Mouse (Mus musculus): ENCODE results near the gene 2210408I21Rik. TPM values are rescaled to one million over a fixed set of nuclear protein-coding genes. Genes with fewer than 3 reads are reported as not detected.

The 2210408I21Rik gene
- polyA plus RNA-seq, 1 experiment = 0.06 TPM

DNA sequence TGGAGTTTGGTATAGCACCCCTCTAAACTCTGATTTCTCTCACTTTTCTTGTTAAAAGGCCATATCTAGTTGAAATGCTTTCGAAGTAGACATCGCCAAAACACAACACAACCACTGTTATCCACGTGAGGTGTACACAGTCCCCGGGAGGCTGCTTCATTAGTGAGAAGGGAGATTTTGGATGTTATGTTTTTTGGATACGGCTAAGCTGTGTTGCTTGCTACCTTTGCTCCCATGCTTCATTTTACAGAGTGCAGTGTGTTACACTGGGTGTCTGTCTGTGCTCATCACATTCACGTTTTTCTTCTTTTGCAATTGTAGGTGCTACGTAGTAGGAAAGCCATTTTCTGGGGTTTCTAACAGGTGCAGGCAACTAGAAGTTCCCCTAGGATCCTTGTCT, 262.3 kb downstream of the 2210408I21Rik start:
- TF ChIP-seq GATA1 (IDR thresholded peaks at IDR 0.05; ENCODE audit: low read length) = no peak

DNA sequence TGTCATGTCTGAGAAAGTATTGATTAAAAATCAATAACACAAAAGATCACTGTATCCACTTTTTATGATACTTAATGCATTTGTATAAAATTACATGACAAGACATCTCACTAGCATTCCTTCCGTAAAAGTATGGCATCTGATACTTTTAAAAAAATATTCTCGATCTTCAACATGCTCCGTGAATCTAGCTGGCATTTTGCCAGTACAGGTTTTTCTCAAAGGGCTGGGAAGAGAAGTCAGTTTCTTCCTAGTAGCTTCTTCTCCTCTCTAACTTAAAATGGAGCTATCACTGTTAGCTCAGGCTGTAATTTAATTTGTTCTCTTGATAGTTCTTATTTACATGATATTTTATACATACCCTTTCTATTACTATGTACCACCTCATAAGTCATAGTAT, 263.1 kb downstream of the 2210408I21Rik start:
- no peak for TF ChIP-seq GATA1 (IDR thresholded peaks at IDR 0.05; ENCODE audit: low read length)

GRCm38 (mm10) chr13:77400762-77401161, 265.4 kb downstream of the 2210408I21Rik start:
- no peak for TF ChIP-seq GATA1 (IDR thresholded peaks at IDR 0.05; ENCODE audit: low read length)

DNA sequence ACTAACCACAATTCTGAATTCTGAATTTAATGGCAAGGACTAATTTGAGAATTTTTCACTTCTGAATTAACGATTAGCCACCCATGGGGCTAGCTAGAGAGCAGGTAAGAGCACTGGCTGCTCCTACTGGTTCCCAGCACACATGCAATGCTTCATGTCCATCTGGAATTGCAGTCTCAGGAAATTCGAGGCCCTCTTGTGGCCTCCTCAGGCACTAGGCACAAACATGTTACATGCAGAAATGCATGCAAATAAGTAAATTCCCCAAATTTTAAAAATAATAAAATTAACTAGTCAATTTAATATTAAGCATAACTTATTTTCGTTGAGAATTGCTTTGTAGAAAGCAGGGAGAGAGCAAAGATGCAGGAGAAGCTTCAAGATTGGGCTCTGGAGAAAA, 273.2 kb downstream of the 2210408I21Rik start:
- no peak for TF ChIP-seq GATA1 (IDR thresholded peaks at IDR 0.05; ENCODE audit: low read length)

- no peak for TF ChIP-seq GATA1 (IDR thresholded peaks at IDR 0.05; ENCODE audit: low read length)
These were observed 274.5 kb downstream of the 2210408I21Rik start for GRCm38 (mm10) chr13:77409804-77410203.

DNA sequence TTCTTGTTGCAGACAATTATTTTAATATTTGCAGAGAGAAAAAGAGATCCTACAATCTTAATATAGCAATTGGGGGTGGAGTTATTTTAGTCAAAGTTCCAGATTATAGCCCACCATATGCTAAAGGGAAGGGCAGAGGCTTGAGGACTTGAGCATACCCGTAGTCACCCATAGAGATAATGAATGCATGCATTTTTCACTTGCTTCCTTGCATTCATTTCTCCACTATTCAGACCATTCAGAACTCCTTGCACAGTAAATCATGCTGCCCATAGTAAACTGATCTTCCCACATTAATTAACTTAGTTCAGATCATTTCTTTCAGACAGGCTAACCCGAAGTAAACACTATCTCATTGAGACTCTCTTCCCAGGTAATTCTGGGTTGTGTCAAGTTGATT, 277.5 kb downstream of the 2210408I21Rik start:
- no peak for TF ChIP-seq GATA1 (IDR thresholded peaks at IDR 0.05; ENCODE audit: low read length)

GRCm38 (mm10) chr13:77450007-77450567, 314.7 kb downstream of the 2210408I21Rik start:
- no peak for TF ChIP-seq GATA1 (IDR thresholded peaks at IDR 0.05; ENCODE audit: low read length)

DNA sequence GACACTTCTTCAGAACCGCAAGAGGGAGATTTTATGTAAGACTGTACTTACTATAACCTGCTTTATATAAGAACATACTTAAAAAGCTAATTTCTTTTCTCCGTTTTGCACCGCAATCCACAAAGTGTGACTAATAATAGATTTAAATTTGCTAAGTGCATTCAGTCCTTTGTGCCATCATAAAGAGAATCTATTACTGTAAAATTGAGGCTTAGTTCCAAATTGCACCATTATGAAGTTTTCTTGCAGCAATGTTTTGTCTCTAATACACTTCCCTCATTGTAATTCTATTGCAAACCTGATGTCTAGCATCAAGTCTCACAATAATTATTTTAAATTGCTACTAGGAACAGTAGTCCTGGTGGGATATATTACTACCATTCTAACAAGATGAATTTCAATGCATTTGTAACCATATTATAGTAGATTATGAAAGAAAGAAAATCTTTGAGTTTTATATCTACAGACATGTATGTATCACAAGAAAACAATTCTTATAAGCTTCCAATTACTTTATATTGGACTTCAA, 334.8 kb downstream of the 2210408I21Rik start:
- no peak for TF ChIP-seq GATA1 (IDR thresholded peaks at IDR 0.05; ENCODE audit: low read length)

DNA sequence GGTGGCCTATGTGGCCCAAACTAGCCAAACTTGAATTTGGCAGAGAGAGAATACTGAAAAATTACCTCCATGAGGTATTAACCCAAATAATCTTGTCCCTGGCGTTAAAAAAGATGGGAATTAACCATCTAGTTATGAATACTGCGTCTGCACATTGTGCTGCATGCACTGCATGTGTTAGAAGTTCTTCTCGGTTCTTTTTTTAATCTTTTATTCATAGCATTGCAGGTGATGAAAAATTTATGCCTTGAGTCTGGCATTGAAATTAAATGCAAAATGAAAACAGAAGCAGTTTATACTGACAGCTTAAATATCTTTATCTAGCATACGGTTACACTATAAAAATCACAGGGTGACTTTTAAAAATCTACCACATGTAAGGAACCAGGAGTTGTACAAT, 341.1 kb downstream of the 2210408I21Rik start:
- TF ChIP-seq GATA1 (IDR thresholded peaks at IDR 0.05; ENCODE audit: low read length) = no peak

DNA sequence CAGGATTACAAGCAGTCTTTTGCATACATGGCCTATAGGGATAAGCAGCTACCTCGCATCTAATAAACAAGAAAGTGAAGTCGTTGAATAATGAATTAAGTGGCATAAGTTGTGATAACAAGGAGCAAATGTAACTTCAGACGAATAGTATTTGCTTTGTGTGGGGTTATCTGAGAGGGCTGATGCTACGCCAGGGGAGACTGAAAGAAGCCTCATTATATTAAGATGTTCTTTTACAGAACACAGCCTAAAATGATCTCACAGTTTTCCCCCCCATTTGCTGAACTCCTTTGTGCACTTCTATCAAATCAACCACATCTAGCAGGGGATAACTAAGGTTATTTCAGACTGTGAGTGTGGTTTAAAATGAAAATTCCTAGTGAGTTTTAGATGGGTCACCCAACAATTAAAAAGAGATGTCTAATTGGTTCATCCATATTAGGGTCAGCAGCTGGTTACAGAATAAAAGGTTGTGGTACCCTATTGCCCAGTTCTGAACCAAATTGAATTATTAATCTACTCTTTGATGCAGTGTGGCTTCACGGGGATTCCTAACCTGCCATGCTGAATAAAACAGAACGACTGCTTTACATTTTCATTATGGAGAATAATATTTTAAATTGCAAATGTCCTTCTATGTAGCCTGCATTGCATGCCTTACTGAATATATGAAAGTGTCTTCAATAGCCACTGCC, 343.2 kb downstream of the 2210408I21Rik start:
- TF ChIP-seq GATA1 (IDR thresholded peaks at IDR 0.05; ENCODE audit: low read length) = no peak

- TF ChIP-seq GATA1 (IDR thresholded peaks at IDR 0.05; ENCODE audit: low read length) = no peak
These were observed 354.8 kb downstream of the 2210408I21Rik start for GRCm38 (mm10) chr13:77489938-77490651.

GRCm38 (mm10) chr13:77514046-77514445, 378.7 kb downstream of the 2210408I21Rik start:
- TF ChIP-seq GATA1 (IDR thresholded peaks at IDR 0.05; ENCODE audit: low read length) = no peak

- no peak for TF ChIP-seq GATA1 (IDR thresholded peaks at IDR 0.05; ENCODE audit: low read length)
These were observed 393.8 kb downstream of the 2210408I21Rik start for GRCm38 (mm10) chr13:77528960-77529699.

DNA sequence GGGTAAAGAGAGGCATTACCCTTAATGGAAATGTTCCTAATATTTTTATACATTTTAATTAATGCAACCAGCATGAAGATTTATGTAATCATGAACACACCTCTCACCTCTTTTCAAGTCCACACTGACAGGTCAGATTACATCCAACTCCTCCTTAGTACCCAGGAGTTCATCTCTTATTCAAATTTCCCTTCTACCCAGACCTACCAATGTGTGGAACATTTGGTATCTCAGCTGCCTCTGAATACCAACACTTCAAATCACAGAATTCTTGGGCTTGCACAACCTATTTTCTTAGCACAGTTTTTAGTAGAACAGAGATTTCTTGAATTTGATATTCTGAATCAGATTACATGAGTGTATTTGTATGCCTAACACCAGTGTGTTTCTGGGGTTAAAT, 394.4 kb downstream of the 2210408I21Rik start:
- no peak for TF ChIP-seq GATA1 (IDR thresholded peaks at IDR 0.05; ENCODE audit: low read length)

GRCm38 (mm10) chr13:77537466-77537865, 402.1 kb downstream of the 2210408I21Rik start:
- no peak for TF ChIP-seq GATA1 (IDR thresholded peaks at IDR 0.05; ENCODE audit: low read length)

Measured in G1E-ER4 (cell line).